ENCODE assay signal across 21 mouse cellular contexts in the genomic region with DNA sequence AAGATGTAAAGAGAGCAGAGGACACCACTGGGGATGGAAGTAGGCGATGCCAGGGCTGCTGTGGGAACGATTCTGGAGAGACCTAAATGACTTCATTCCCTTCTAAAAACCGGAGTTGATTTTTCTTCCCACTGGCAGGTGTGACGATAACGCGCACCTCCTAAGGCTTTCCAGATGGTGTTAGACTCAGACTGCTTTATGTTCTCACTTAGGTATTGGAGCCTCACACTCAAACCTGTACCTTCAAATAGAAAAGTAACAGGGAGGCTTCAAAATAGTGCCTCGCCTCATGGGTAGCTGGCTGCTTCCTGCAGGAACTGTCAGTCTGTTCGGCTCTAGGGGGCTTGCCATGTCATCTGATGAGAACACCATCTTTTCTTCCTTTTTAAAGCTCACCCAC. TPM values are rescaled to one million over a fixed set of nuclear protein-coding genes. Genes with fewer than 3 reads are reported as not detected.
"Had no signal": no experiment of that assay in that cellular context is flagged by ENCODE, and none has a peak within 500 bp of the region (broad histone marks: within the 10 kb centered on the region; RNA-seq: fewer than 3 reads in every experiment).

No protein-coding gene starts in this region.

- H3K9ac ChIP-seq: limb, embryonic 15.5 days; liver, embryonic 12.5 days; lung, embryonic 15.5 days had no signal

- H3K4me1 ChIP-seq: limb, embryonic 15.5 days; liver, embryonic 12.5 days; lung, embryonic 15.5 days; megakaryocyte, embryonic 14.5 days had no signal

- DNase-seq: kidney, adult 9 months; kidney, postnatal 36 days; layer of hippocampus, adult 9-11 months; layer of hippocampus, postnatal 36 days; lung, postnatal 14 days; midbrain, embryonic 14.5 days; retina, postnatal 1 day; right cerebral cortex, postnatal 4 days; spleen, adult 18-20 months; thymus, adult 18-20 months; thymus, postnatal 14 days had no signal

- H3K36me3 ChIP-seq: limb, embryonic 15.5 days; liver, embryonic 12.5 days; lung, embryonic 15.5 days had no signal

- H3K4me3 ChIP-seq: limb, embryonic 15.5 days; liver, embryonic 12.5 days; lung, embryonic 15.5 days; megakaryocyte, embryonic 14.5 days had no signal

- H3K4me2 ChIP-seq: limb, embryonic 15.5 days; liver, embryonic 12.5 days; lung, embryonic 15.5 days had no signal

- H3K9me3 ChIP-seq: limb, embryonic 15.5 days; liver, embryonic 12.5 days; lung, embryonic 15.5 days had no signal

- ATAC-seq: liver, embryonic 12.5 days had no signal

- H3K27ac ChIP-seq: kidney, postnatal 0 days; limb, embryonic 15.5 days; liver, embryonic 12.5 days; lung, embryonic 15.5 days; macrophage had no signal

- H3K27me3 ChIP-seq: limb, embryonic 15.5 days; liver, embryonic 12.5 days; lung, embryonic 15.5 days; megakaryocyte, embryonic 14.5 days had no signal

RNA-seq across cellular contexts. Expression of a gene that starts 23.9 kb away (rescaled TPM):
- polyA plus RNA-seq: kidney, postnatal 0 days; limb, embryonic 11.5 days; limb, embryonic 15.5 days; liver, embryonic 12.5 days; liver, embryonic 16.5 days; lung, embryonic 15.5 days; macrophage; midbrain, embryonic 14.5 days; neural tube, embryonic 11.5 days; stomach, embryonic 14.5 days had no signal
